Mouse (Mus musculus): Measurements from ENCODE around the gene Synj2.

Gene Synj2

DNA sequence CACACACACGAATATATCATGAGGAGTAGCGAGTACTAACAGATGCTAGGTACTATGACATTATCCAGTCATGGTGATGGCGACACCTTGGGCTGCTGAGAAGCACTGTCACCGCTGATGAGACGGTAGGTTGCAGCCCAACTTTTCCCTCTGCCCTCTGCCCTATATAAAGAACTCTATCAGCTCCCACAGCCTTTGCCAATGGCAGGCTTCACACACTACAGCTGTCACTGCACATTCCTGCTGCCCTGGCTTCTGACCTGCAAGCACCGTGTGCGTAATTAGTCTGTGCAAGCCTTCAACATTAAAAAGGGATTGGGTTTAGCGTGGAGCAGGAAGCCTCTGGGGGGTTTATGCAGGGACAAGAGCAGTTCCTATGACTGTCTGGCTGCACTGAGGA is 121.7 kb downstream of the Synj2 start:
- no peak for DNase-seq

DNA sequence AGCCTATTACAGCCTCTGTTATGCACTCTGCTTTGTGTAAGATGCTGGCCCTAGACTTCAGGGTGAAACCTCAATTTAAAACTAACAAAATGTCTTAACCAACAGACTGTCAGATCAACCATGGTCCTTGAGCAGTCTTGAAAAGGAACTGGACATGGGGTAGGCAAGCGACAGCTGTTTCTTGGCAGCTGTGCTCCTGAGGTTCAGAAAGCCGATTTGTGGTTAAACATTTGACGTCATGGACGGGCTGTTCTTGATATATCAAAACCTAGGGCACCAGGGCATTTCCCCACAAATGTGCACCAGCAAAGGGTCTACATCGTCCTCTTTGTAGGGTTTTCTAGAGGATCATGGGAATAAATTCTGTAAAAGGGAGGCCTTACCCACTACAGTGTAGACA is 122.5 kb downstream of the Synj2 start:
- DNase-seq, result no peak

DNA sequence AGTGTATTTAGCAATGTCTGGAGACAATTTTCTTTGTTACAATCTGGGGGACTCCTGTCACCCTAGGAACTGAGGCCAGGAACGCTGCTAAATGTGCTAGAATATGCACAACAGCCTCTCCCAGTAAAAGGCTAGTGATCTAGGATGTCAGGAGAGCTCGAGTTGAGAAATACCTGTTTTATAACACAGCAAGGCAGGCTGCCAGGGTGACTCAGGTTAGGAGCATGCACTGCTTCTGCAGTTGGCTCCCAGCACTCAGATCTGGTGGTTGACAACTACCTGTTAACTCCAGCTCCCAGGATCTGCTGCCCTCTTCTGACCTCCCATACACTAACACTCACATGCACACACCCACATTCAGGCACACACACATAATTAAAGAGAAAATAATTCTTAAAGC is 124.9 kb downstream of the Synj2 start:
- no peak for DNase-seq

DNA sequence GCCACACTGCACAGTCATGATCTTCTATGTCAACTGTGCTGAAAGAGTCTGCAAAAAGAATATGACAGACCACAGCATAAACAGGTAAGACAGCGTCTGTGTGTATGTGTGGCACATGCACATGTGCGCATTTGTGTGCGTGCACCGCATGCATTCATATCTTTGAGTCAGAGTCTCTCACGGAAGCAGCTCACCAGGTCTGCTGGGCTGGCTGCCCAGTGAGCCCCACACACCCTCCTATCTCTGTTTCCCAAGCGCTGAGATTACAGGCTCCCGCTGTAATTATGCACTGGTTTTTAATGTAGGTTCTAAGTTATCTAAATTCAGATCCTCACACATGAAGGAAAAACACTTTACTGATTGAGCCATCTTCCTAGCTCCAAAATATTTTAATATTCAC is 126.5 kb downstream of the Synj2 start:
- DNase-seq, result no peak

GRCm38 (mm10) chr17:6069866-6070265 is 128.8 kb downstream of the Synj2 start:
- no peak for DNase-seq

DNA sequence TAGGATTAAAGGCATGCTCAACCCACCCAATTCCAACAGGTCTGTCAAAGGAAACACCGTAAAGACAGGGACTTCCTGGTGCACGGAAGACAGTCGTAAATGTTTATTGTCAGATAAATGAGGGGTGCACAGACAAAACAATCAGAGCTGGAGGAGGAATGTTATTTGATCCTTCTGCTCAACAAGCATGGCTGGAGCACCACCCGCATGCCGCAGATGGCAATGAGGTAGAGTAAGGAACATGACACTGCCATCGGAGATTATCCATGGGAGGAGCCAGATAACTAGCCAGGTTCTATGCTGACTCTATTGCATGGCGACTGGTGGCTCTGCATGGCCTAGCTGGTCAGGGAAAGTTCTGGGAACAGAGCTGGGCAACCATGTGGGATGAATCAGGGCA is 132.3 kb downstream of the Synj2 start:
- no peak for DNase-seq

DNA sequence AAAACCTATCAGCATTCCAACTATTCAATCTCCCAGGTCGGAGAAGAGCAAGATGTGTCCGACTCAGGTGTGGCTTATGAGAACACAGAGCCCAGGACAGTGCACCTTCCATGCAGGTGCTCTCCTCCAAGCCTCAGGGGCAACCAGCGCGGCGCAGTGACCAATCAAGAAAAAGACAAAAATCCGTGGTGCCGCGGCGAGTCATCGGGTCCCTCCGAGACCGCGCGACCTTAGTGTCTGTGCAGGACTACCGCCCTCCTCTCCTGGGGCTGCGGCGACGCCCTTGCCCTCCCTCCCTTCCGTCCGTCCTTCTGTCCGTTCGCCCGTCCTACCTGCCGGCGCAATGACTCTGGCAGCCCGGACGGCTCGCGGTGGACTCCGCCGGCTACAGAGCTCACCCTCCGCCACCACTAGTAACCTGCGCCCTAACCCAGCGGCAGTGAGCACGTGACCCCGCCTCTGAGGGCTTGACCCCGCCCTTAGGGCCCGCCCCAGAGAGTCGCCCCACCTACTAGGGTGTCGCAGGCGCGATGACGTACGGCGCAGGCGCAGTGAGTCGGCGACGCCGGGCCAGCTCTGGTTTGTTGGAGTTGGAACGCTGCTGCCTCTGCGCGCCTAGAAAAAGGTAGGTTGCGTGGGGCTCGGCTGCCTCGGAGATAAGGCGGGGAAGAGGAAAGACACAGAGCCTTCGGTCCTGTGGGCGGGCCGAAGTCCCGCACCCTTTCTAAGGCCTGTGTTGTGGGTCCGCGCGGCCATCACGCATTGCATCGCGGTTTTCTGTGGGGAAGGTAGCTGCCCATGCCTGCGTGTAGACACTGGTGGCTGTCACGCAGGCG is 138.4 kb downstream of the Synj2 start, which contains the start of the genes Serac1 and Gtf2h5:
TSS of gene Serac1 (minus strand) at position 455 of the 836 bp plus-strand sequence.
TSS of gene Gtf2h5 (plus strand) at position 500 of the 836 bp plus-strand sequence.
- DNase-seq, result peak; percentile 97 to 98

DNA sequence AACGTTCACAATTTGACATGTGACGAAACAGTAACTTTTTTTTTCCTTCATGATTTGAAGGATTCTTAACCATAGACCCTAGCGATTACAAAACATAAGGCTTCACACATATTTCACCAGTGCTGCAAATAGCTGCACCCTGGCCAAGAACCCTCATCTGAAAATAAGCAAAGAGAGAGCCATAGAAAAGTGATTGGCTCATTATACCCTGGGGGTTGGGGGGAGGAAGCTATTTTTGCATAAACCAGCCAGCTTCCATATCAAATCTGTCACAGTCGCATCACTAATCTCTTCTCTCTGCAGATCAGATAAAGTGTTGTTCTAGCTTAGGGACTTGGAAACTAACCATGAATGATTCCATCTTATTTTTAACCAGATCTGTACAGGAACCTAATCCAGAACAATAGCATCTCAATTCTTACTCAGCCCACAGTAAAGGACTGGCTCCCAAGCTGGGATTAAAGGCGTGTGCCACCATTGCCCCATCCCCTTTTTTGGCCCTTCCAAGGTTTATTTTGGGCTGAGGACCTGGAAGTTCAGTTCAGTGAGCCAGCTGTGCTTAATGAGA is 142.3 kb downstream of the Synj2 start:
- DNase-seq, result no peak

- DNase-seq, result no peak
Observed at GRCm38 (mm10) chr17:6091604-6092003, 150.5 kb downstream of the Synj2 start.

Measured in spleen, adult 18-20 months (tissue).